Mouse (Mus musculus): ENCODE data around the gene Dnajc8.

DNA sequence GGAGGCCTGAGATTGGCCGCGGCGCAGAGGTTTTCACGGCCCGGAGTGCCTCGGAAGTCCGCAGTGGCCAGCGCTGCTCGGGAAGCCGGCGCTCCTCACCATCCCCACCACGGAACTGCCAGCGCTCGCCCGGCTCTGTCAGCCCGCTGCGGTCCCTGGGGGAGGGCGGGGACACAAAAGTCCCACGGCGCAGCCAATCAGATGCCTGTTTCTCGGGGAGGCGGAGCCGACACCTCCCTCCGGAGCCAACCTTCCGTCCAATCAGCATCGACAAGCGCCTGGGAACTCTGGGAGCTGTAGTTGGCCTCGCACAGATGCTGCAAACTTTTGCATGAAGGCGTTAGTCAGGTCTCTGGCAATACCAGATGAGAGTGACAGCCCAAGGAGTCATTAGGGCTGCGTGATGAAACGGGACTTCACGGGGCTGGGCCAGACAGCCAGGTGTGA, 25.0 kb upstream of the Dnajc8 start, which contains the start of gene Sesn2:
- TF ChIP-seq CTCF (IDR thresholded peaks at IDR 0.05; ENCODE audit: extremely low read depth, insufficient read length, insufficient replicate concordance, low read depth, low read length) (no peak), POLR2A (IDR thresholded peaks at IDR 0.05; ENCODE audit: low read depth, low read length) (peak; percentile 99)

All from small intestine, adult 2 months (tissue).